In the genomic region with DNA sequence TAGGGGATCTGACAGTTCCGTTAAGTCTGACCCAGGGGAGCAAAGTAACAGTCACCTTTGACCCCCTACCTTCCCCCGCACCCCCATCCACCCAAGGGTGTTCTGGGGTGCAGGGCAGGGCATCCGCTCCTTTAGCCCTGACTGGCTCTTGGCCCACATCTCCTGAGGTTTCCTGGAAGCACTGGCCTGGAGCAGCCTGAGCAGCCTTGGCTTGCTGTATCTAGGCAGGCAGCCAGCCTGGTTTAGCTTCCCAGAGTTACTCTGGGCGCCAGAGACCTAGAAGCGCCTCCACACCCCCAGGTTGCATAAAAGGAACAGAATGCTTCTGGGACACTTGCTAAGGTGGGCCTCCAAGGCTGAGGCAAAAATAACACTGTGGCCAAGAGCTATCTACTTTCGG, we compare ENCODE assay signal across 12 mouse cellular contexts. TPM values are rescaled to one million over a fixed set of nuclear protein-coding genes. Genes with fewer than 3 reads are reported as not detected.
DNase-seq lines count a peak whose midpoint lies in the region; ATAC-seq and TF ChIP-seq lines count a peak whose summit lies in the region.
"Had no signal": no experiment of that assay in that cellular context is flagged by ENCODE, and none has a peak within 500 bp of the region (broad histone marks: within the 10 kb centered on the region; RNA-seq: fewer than 3 reads in every experiment).

No protein-coding gene starts in this region.

- no peaks in the 10 kb centered on the region for H3K27me3 ChIP-seq in midbrain, postnatal 0 days (ENCODE audit: insufficient read depth, low read length)
- H3K27me3 ChIP-seq: heart, embryonic 15.5 days had no signal

- no peaks in the 10 kb centered on the region for H3K4me1 ChIP-seq in midbrain, postnatal 0 days (ENCODE audit: insufficient read depth, low read length)
- H3K4me1 ChIP-seq: heart, embryonic 15.5 days had no signal

- DNase-seq in adrenal gland, adult 2 months: peak; percentile 62
- no peak for DNase-seq in adrenal gland, postnatal 4 days (ENCODE audit: low spot score in 2 of 2)
- DNase-seq in brain, adult 2 months (ENCODE audit: low read depth, low spot score): peak; percentile 64
- DNase-seq in heart, adult 9 months (ENCODE audit: low spot score in 2 of 2): peak; percentile 2 to 8
- peak; percentile 48 for DNase-seq in left cerebral cortex, postnatal 4 days
- DNase-seq in embryo, embryonic 10 days (ENCODE audit: low spot score): no peak
- no peak for DNase-seq in midbrain, postnatal 0 days (ENCODE audit: low spot score)
- DNase-seq in layer of hippocampus, postnatal 36 days: no peak

- intact Hi-C loops in left cerebral cortex, postnatal 4 days (cut with DNase I): no loop called here

- ATAC-seq in midbrain, postnatal 0 days (ENCODE audit: low FRiP score): no peak

- H3K9ac ChIP-seq in midbrain, postnatal 0 days (replicated peaks; ENCODE audit: low read length, poor library complexity, severe bottlenecking): no peak overlapping the region
- H3K9ac ChIP-seq: heart, embryonic 15.5 days had no signal

- no peak overlapping the region for H3K27ac ChIP-seq in midbrain, postnatal 0 days (ENCODE audit: low read depth, low read length)
- H3K27ac ChIP-seq: heart, embryonic 15.5 days; macrophage had no signal

- H3K4me2 ChIP-seq in midbrain, postnatal 0 days (ENCODE audit: low read depth, low read length, poor library complexity, severe bottlenecking): no peak overlapping the region
- H3K4me2 ChIP-seq: heart, embryonic 15.5 days had no signal

- 0 out of 2 replicates have a peak, but pooled peaks cover 2% of the 10 kb centered on the region for H3K9me3 ChIP-seq in midbrain, postnatal 0 days (ENCODE audit: low read length)
- H3K9me3 ChIP-seq: heart, embryonic 15.5 days had no signal

- no peak for TF ChIP-seq CTCF in midbrain, postnatal 0 days (IDR thresholded peaks at IDR 0.05)

- H3K4me3 ChIP-seq in midbrain, postnatal 0 days (ENCODE audit: low read depth, low read length): no peak overlapping the region
- H3K4me3 ChIP-seq: heart, embryonic 15.5 days had no signal

- H3K36me3 ChIP-seq in midbrain, postnatal 0 days (ENCODE audit: insufficient read depth, low read length): no peaks in the 10 kb centered on the region
- H3K36me3 ChIP-seq: heart, embryonic 15.5 days had no signal

- 94% methylated on average over 6 of the region's 6 CpGs for WGBS in midbrain, postnatal 0 days

RNA-seq across cellular contexts. Expression of a gene that starts 4.8 kb away (rescaled TPM):
- total RNA-seq in adrenal gland, adult 2 months (2021): not detected
- polyA plus RNA-seq in adrenal gland, adult 2 months (2012; rRNA removed): 0.06 TPM in 1 of 2 replicates, not detected in the other
- total RNA-seq in adrenal gland, postnatal 4 days (2021): under 1 TPM in 1 of 2 experiments, not detected in 1; 0.08 TPM
- total RNA-seq in left cerebral cortex, postnatal 4 days (2021): under 1 TPM in 1 of 2 experiments, not detected in 1; 0.22 TPM
- 0.05 and 0.33 TPM in 2 replicates for total RNA-seq in midbrain, postnatal 0 days (2014; rRNA removed)
- polyA plus RNA-seq in midbrain, postnatal 0 days (2015; fragmentation: Nextera tagmentation; extraction: Ambion mirVana): 0.17 and 0.26 TPM in 2 replicates
- not detected for total RNA-seq in layer of hippocampus, postnatal 36 days (2021)
- polyA plus RNA-seq: heart, embryonic 15.5 days; macrophage had no signal

RNA-seq across cellular contexts. Expression of a gene that starts 41.7 kb away (rescaled TPM):
- not detected for total RNA-seq in adrenal gland, adult 2 months (2021)
- polyA plus RNA-seq in adrenal gland, adult 2 months (2012; rRNA removed): not detected in 2 replicates
- under 1 TPM in 1 of 2 experiments, not detected in 1; 0.14 TPM for total RNA-seq in adrenal gland, postnatal 4 days (2021)
- not detected for total RNA-seq in left cerebral cortex, postnatal 4 days (2021)
- total RNA-seq in midbrain, postnatal 0 days (2014; rRNA removed): not detected in 2 replicates
- polyA plus RNA-seq in midbrain, postnatal 0 days (2015; fragmentation: Nextera tagmentation; extraction: Ambion mirVana): not detected in 2 replicates
- not detected for total RNA-seq in layer of hippocampus, postnatal 36 days (2021)
- total RNA-seq: left cerebral cortex, adult 8-10 months had no signal
- polyA plus RNA-seq: cortical plate, adult 2 months; heart, embryonic 15.5 days; macrophage had no signal

RNA-seq across cellular contexts. Expression of a gene that starts 51.4 kb away (rescaled TPM):
- total RNA-seq in adrenal gland, adult 2 months (2021): 100 to 1,000 TPM in 1 of 2 experiments, 10 to 100 TPM in 1; 87.2 to 109 TPM
- 9.4 and 11.3 TPM in 2 replicates for polyA plus RNA-seq in adrenal gland, adult 2 months (2012; rRNA removed)
- total RNA-seq in adrenal gland, postnatal 4 days (2021): 10 to 100 TPM; 69.8 to 74.4 TPM
- 10 to 100 TPM; 68.5 to 68.7 TPM for total RNA-seq in left cerebral cortex, postnatal 4 days (2021)
- 58.6 and 65.1 TPM in 2 replicates for total RNA-seq in midbrain, postnatal 0 days (2014; rRNA removed)
- 102 and 129 TPM in 2 replicates for polyA plus RNA-seq in midbrain, postnatal 0 days (2015; fragmentation: Nextera tagmentation; extraction: Ambion mirVana)
- total RNA-seq in layer of hippocampus, postnatal 36 days (2021): 100 to 1,000 TPM; 102 to 105 TPM

Comparison
In these comparisons a context has a peak if more than half of its experiments do, and no peak if none do; other contexts are left out.
1. DNase-seq: peak in adrenal gland, adult 2 months (single experiment), brain, adult 2 months (single experiment), heart, adult 9 months (2 of 2) and left cerebral cortex, postnatal 4 days (single experiment); none in adrenal gland, postnatal 4 days (0 of 2), embryo, embryonic 10 days (single experiment), midbrain, postnatal 0 days (single experiment) and layer of hippocampus, postnatal 36 days (0 of 2).